Mouse (Mus musculus): ENCODE measurements at regions not wholly inside any gene's neighbourhood (a gene's known extent, or its start where the extent isn't known, plus 50 kb on each side); places are given as distances from the start of the nearest gene placed in this dataset.

DNA sequence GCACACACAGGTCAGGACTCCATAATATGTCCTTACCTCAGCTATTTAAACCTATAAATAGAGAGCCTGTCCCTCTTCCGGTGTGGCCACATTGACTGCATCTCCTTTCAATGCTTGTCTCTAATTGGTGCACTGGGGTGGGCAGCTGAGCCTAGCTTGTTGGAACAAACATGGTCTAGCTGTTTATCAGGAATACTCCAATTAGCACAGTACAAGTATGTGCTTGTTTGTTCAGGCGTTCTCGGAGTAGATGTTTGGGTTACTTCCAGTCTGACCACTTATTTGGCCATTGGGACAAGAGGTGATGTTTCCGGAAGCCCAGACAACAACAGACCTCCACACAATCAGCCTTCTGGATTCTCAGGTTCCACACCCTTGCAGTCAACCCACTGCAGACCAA lies 109.7 kb downstream of the Far1 start:
- TF ChIP-seq CHD2 (IDR thresholded peaks at IDR 0.05; ENCODE audit: low read depth, low read length) (no peak), HCFC1 (IDR thresholded peaks at IDR 0.05; ENCODE audit: borderline replicate concordance, insufficient read depth, low read length) (no peak)

Data from ES-E14 (cell line).